Mouse (Mus musculus) ES-CJ7 (cell line): ENCODE measurements at regions not wholly inside any gene's neighbourhood (a gene's known extent, or its start where the extent isn't known, plus 50 kb on each side); places are given as distances from the start of the nearest gene placed in this dataset.
A peak's percentile ranks its signal among the peaks of the same experiment; 100 is the strongest.

Experiments
- DNase-seq: peaks from one replicate; pipeline ENCODE4 v3.0.0; 2011; ENCODE audit warnings: low read depth, low spot score

GRCm38 (mm10) chr8:35188531-35188930 lies 577.1 kb upstream of the Gm19410 start:
- no peak for DNase-seq

GRCm38 (mm10) chr8:35189695-35190094 lies 575.9 kb upstream of the Gm19410 start:
- DNase-seq: no peak

- peak; percentile 19 for DNase-seq
Measured at GRCm38 (mm10) chr8:35192515-35192914, 573.1 kb upstream of the Gm19410 start.

GRCm38 (mm10) chr8:35193771-35194170 lies 571.8 kb upstream of the Gm19410 start:
- no peak for DNase-seq

GRCm38 (mm10) chr8:35196189-35196588 lies 569.4 kb upstream of the Gm19410 start:
- DNase-seq: no peak

GRCm38 (mm10) chr8:35198766-35199165 lies 566.8 kb upstream of the Gm19410 start:
- no peak for DNase-seq

- no peak for DNase-seq
Measured at GRCm38 (mm10) chr8:35201416-35201815, 564.2 kb upstream of the Gm19410 start.

GRCm38 (mm10) chr8:35204971-35205370 lies 560.6 kb upstream of the Gm19410 start:
- no peak for DNase-seq

- peak; percentile 84 for DNase-seq
Measured at GRCm38 (mm10) chr8:35205536-35205935, 560.1 kb upstream of the Gm19410 start.

- no peak for DNase-seq
Measured at GRCm38 (mm10) chr8:35206271-35206670, 559.3 kb upstream of the Gm19410 start.

- DNase-seq: no peak
Measured at GRCm38 (mm10) chr8:35208357-35208756, 557.2 kb upstream of the Gm19410 start.

GRCm38 (mm10) chr8:35211506-35212452 lies 553.8 kb upstream of the Gm19410 start:
- DNase-seq: no peak

GRCm38 (mm10) chr8:35213515-35213914 lies 552.1 kb upstream of the Gm19410 start:
- DNase-seq: no peak

GRCm38 (mm10) chr8:35217604-35218003 lies 548.0 kb upstream of the Gm19410 start:
- DNase-seq: no peak

- DNase-seq: no peak
Measured at GRCm38 (mm10) chr8:35218327-35218726, 547.3 kb upstream of the Gm19410 start.

GRCm38 (mm10) chr8:35224053-35224924 lies 541.3 kb upstream of the Gm19410 start:
- peak; percentile 57 for DNase-seq

GRCm38 (mm10) chr8:35224925-35225244 lies 540.7 kb upstream of the Gm19410 start:
- DNase-seq: no peak

GRCm38 (mm10) chr8:35227079-35227478 lies 538.5 kb upstream of the Gm19410 start:
- DNase-seq: no peak

GRCm38 (mm10) chr8:35228449-35228848 lies 537.1 kb upstream of the Gm19410 start:
- DNase-seq: peak; percentile 36

- no peak for DNase-seq
Measured at GRCm38 (mm10) chr8:35233520-35234186, 531.9 kb upstream of the Gm19410 start.

- DNase-seq: no peak
Measured at GRCm38 (mm10) chr8:35234436-35234835, 531.2 kb upstream of the Gm19410 start.
